Mouse (Mus musculus): Measurements from ENCODE around the gene Mkrn2. TPM values are rescaled to one million over a fixed set of nuclear protein-coding genes. Genes with fewer than 3 reads are reported as not detected.

Gene Mkrn2
- total RNA-seq, 1 experiment, result 22.0 TPM

DNA sequence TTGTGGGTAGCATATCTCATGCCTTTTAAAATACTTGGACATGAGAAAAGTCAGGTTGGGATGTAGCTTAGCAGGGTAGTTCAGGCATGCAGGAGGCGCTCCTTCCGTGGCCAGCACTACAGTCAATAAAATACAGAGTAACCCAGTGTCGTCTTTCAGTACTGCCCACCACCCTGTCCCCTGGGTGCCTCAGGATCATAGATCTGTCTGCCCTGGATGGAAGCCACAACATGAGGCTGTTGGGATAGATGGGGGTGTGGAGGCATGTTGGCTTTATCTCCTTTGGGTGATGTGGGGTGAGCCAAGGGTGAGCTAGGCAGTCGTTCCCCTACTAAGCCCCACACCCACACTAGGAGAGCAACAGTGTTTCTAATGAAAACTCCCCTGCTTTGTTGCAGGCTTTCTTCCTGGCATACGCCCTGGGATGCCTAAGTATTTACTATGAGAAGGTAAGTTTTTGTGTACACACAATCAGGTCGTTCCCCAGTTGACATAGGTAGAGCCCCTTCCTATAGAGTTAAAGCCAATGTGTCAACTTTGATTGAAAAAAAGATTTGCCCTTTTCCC, 36.1 kb upstream of the Mkrn2 start:
- in situ Hi-C loops (cut with MboI; ENCODE audit: low sequenced_read_pairs in 2 of 2, unreplicated experiment in 2 of 2), result no loop called here
- Histone ChIP-seq H3K4me3 (ENCODE audit: insufficient read depth in 1 of 2, low read depth in 1 of 2, low read length in 2 of 2, poor library complexity in 1 of 2, severe bottlenecking in 1 of 2) (no peak overlapping the region), H3K9me3 (ENCODE audit: control insufficient read depth, insufficient read depth, low read depth, low read length) (peaks cover 2% of the 10 kb centered on the region; the same call in 1 of the 2 replicates), H3K4me1 (ENCODE audit: control insufficient read depth in 2 of 2, insufficient read depth in 2 of 2, low read length in 2 of 2, poor library complexity in 1 of 2) (no peaks in the 10 kb centered on the region), H3K9ac (ENCODE audit: insufficient read depth, low read depth, low read length, poor library complexity, severe bottlenecking) (no peak overlapping the region), H3K36me3 (ENCODE audit: control insufficient read depth, insufficient read depth, low read length, poor library complexity, severe bottlenecking) (peaks cover 42% of the 10 kb centered on the region), H3K27ac (ENCODE audit: insufficient read depth, low read depth, low read length, poor library complexity, severe bottlenecking) (no peak overlapping the region)
- DNase-seq (ENCODE audit: low read depth, low spot score), result no peak
- TF ChIP-seq ZC3H11A (IDR thresholded peaks at IDR 0.05; ENCODE audit: borderline replicate concordance, low read depth, low read length), result no peak
- no peak for TF ChIP-seq HCFC1 (IDR thresholded peaks at IDR 0.05; ENCODE audit: borderline replicate concordance, insufficient read depth, low read length)
- TF ChIP-seq CHD2 (IDR thresholded peaks at IDR 0.05; ENCODE audit: low read depth, low read length), result no peak
- TF ChIP-seq MAFK (IDR thresholded peaks at IDR 0.05; ENCODE audit: insufficient read depth, low read depth, low read length), result no peak
- no peak for TF ChIP-seq ZNF384 (IDR thresholded peaks at IDR 0.05; ENCODE audit: low read depth, low read length)

GRCm38 (mm10) chr6:115574171-115574570, 27.5 kb upstream of the Mkrn2 start:
- DNase-seq (ENCODE audit: low read depth, low spot score), result no peak
- no peak overlapping the region for H3K9ac ChIP-seq (ENCODE audit: insufficient read depth, low read depth, low read length, poor library complexity, severe bottlenecking)
- TF ChIP-seq CHD2 (IDR thresholded peaks at IDR 0.05; ENCODE audit: low read depth, low read length) (no peak), HCFC1 (IDR thresholded peaks at IDR 0.05; ENCODE audit: borderline replicate concordance, insufficient read depth, low read length) (no peak), ZC3H11A (IDR thresholded peaks at IDR 0.05; ENCODE audit: borderline replicate concordance, low read depth, low read length) (no peak), MAFK (IDR thresholded peaks at IDR 0.05; ENCODE audit: insufficient read depth, low read depth, low read length) (no peak), ZNF384 (IDR thresholded peaks at IDR 0.05; ENCODE audit: low read depth, low read length) (no peak)
- H3K36me3 ChIP-seq (ENCODE audit: control insufficient read depth, insufficient read depth, low read length, poor library complexity, severe bottlenecking), result peaks cover 53% of the 10 kb centered on the region
- in situ Hi-C loops (cut with MboI; ENCODE audit: low sequenced_read_pairs in 2 of 2, unreplicated experiment in 2 of 2), result no loop called here
- H3K4me3 ChIP-seq (ENCODE audit: insufficient read depth in 1 of 2, low read depth in 1 of 2, low read length in 2 of 2, poor library complexity in 1 of 2, severe bottlenecking in 1 of 2), result no peak overlapping the region
- H3K27ac ChIP-seq (ENCODE audit: insufficient read depth, low read depth, low read length, poor library complexity, severe bottlenecking), result no peak overlapping the region
- H3K4me1 ChIP-seq (ENCODE audit: control insufficient read depth in 2 of 2, insufficient read depth in 2 of 2, low read length in 2 of 2, poor library complexity in 1 of 2), result no peaks in the 10 kb centered on the region
- peaks cover under 1% of the 10 kb centered on the region; the same call in 1 of the 2 replicates for H3K9me3 ChIP-seq (ENCODE audit: control insufficient read depth, insufficient read depth, low read depth, low read length)

- Histone ChIP-seq H3K4me1 (ENCODE audit: control insufficient read depth in 2 of 2, insufficient read depth in 2 of 2, low read length in 2 of 2, poor library complexity in 1 of 2) (no peaks in the 10 kb centered on the region), H3K36me3 (ENCODE audit: control insufficient read depth, insufficient read depth, low read length, poor library complexity, severe bottlenecking) (peaks cover 41% of the 10 kb centered on the region), H3K27ac (ENCODE audit: insufficient read depth, low read depth, low read length, poor library complexity, severe bottlenecking) (no peak overlapping the region), H3K9ac (ENCODE audit: insufficient read depth, low read depth, low read length, poor library complexity, severe bottlenecking) (no peak overlapping the region), H3K4me3 (ENCODE audit: insufficient read depth in 1 of 2, low read depth in 1 of 2, low read length in 2 of 2, poor library complexity in 1 of 2, severe bottlenecking in 1 of 2) (no peak overlapping the region), H3K9me3 (ENCODE audit: control insufficient read depth, insufficient read depth, low read depth, low read length) (no peaks in the 10 kb centered on the region)
- DNase-seq (ENCODE audit: low read depth, low spot score), result no peak
- in situ Hi-C loops (cut with MboI; ENCODE audit: low sequenced_read_pairs in 2 of 2, unreplicated experiment in 2 of 2), result no loop called here
- TF ChIP-seq HCFC1 (IDR thresholded peaks at IDR 0.05; ENCODE audit: borderline replicate concordance, insufficient read depth, low read length), result no peak
- no peak for TF ChIP-seq MAFK (IDR thresholded peaks at IDR 0.05; ENCODE audit: insufficient read depth, low read depth, low read length)
- TF ChIP-seq ZC3H11A (IDR thresholded peaks at IDR 0.05; ENCODE audit: borderline replicate concordance, low read depth, low read length), result no peak
- no peak for TF ChIP-seq ZNF384 (IDR thresholded peaks at IDR 0.05; ENCODE audit: low read depth, low read length)
- no peak for TF ChIP-seq CHD2 (IDR thresholded peaks at IDR 0.05; ENCODE audit: low read depth, low read length)
Measured at GRCm38 (mm10) chr6:115577407-115577806, 24.3 kb upstream of the Mkrn2 start.

- in situ Hi-C loops (cut with MboI; ENCODE audit: low sequenced_read_pairs in 2 of 2, unreplicated experiment in 2 of 2), result no loop called here
Measured at GRCm38 (mm10) chr6:115577941-115578340, 23.8 kb upstream of the Mkrn2 start.

More at GRCm38 (mm10) chr6:115577941-115578340, 23.8 kb upstream of the Mkrn2 start:
- TF ChIP-seq MAFK (IDR thresholded peaks at IDR 0.05; ENCODE audit: insufficient read depth, low read depth, low read length), result no peak
- TF ChIP-seq ZNF384 (IDR thresholded peaks at IDR 0.05; ENCODE audit: low read depth, low read length), result no peak
- no peak for TF ChIP-seq HCFC1 (IDR thresholded peaks at IDR 0.05; ENCODE audit: borderline replicate concordance, insufficient read depth, low read length)
- no peak for TF ChIP-seq CHD2 (IDR thresholded peaks at IDR 0.05; ENCODE audit: low read depth, low read length)
- TF ChIP-seq ZC3H11A (IDR thresholded peaks at IDR 0.05; ENCODE audit: borderline replicate concordance, low read depth, low read length), result no peak
- Histone ChIP-seq H3K4me1 (ENCODE audit: control insufficient read depth in 2 of 2, insufficient read depth in 2 of 2, low read length in 2 of 2, poor library complexity in 1 of 2) (no peaks in the 10 kb centered on the region; a peak in 1 of 4 replicates), H3K36me3 (ENCODE audit: control insufficient read depth, insufficient read depth, low read length, poor library complexity, severe bottlenecking) (peaks cover 38% of the 10 kb centered on the region), H3K9ac (ENCODE audit: insufficient read depth, low read depth, low read length, poor library complexity, severe bottlenecking) (no peak overlapping the region), H3K27ac (ENCODE audit: insufficient read depth, low read depth, low read length, poor library complexity, severe bottlenecking) (no peak overlapping the region), H3K4me3 (ENCODE audit: insufficient read depth in 1 of 2, low read depth in 1 of 2, low read length in 2 of 2, poor library complexity in 1 of 2, severe bottlenecking in 1 of 2) (no peak overlapping the region), H3K9me3 (ENCODE audit: control insufficient read depth, insufficient read depth, low read depth, low read length) (no peaks in the 10 kb centered on the region)
- DNase-seq (ENCODE audit: low read depth, low spot score), result no peak

All from ES-E14 (cell line).